Mouse (Mus musculus) brown adipose tissue, adult 24 weeks (tissue): ENCODE measurements around the gene Slc22a20. TPM values are rescaled to one million over a fixed set of nuclear protein-coding genes. Genes with fewer than 3 reads are reported as not detected.
A peak's percentile ranks its signal among the peaks of the same experiment; 100 is the strongest.

ENCODE experiments used
- H3K27ac ChIP-seq: fragments of 200-500 bp; replicated peaks from 2 replicates; pipeline ENCODE4 v1.5.1; 2012; ENCODE audit warnings: low read depth, mild to moderate bottlenecking, low read length
- H3K4me1 ChIP-seq: fragments of 200-500 bp; 2 replicates; pipeline ENCODE4 v1.6.1; 2012; ENCODE audit warnings: low read length, mixed read lengths; ENCODE audit not compliant: control insufficient read depth, insufficient read depth, insufficient read length
- H3K4me3 ChIP-seq: fragments of 200-500 bp; 2 replicates; pipeline ENCODE4 v1.5.1; 2012; ENCODE audit warnings: low read depth, mild to moderate bottlenecking, low read length, moderate library complexity; ENCODE audit not compliant: insufficient read depth
- polyA plus RNA-seq: library from polyadenylated mRNA; stranded (reverse); fragments of >200 nt; gene quantifications from 2 replicates; pipeline ENCODE4 v1.2.4, GENCODE M21; 2012; ENCODE audit not compliant: missing spikeins, insufficient read depth, insufficient read length

The Slc22a20 gene
- polyA plus RNA-seq, 1 experiment = not detected

GRCm38 (mm10) chr19:5928546-5928945 lies 57.4 kb downstream of the Slc22a20 start:
- H3K27ac ChIP-seq = peak overlapping the region; percentile 26; the same call in 1 of the 2 replicates
- H3K4me1 ChIP-seq = peaks cover 28% of the 10 kb centered on the region
- no peak overlapping the region for H3K4me3 ChIP-seq

GRCm38 (mm10) chr19:5928104-5928503 lies 57.8 kb downstream of the Slc22a20 start:
- Histone ChIP-seq H3K4me1 (peaks cover 28% of the 10 kb centered on the region), H3K4me3 (no peak overlapping the region), H3K27ac (no peak overlapping the region)

DNA sequence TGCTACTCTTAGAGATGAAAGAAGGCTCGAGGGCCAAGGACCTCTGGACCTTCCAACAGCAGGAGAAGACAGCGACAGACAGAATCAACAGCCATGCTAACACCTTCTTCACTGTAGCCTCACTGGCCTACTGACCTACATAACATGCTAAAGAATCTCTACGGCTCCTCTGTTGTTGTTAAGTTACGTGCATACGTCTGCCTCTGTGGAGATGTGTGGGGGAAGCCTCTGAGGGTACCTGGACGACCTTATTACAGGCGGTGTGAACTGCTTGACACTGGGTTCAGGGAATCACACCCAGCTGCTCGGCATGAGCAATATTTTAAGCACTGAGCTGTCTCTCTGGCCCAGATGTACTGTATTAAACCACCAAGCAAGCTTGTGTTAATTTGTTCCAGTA lies 58.4 kb downstream of the Slc22a20 start:
- H3K27ac ChIP-seq = peak overlapping the region; percentile 59
- H3K4me1 ChIP-seq = peaks cover 28% of the 10 kb centered on the region
- H3K4me3 ChIP-seq = no peak overlapping the region

DNA sequence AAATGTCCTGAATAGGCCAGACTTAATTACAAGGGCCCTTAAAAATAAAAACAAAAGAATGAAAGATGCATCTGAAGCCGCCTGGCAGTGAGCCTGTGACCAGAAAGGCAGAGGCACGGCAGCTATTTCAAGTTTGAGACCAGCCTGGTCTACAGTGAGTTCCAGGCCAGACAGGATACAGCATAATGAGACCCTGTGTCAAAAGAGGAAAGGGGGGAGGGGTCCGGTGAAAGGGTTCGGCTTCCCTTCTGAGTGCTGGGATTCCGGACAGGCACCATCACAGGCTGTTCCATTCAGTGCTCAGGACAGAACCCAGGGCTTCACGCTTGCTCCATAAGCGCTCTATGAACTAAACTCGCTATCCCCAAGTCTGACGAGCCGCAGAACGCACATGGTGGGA lies 58.9 kb downstream of the Slc22a20 start:
- Histone ChIP-seq H3K27ac (peak overlapping the region; percentile 59), H3K4me1 (peaks cover 28% of the 10 kb centered on the region), H3K4me3 (no peak overlapping the region)

GRCm38 (mm10) chr19:5925311-5925855 lies 60.6 kb downstream of the Slc22a20 start:
- Histone ChIP-seq H3K27ac (peak overlapping the region; percentile 89), H3K4me3 (peak overlapping the region; percentile 60), H3K4me1 (peaks cover 21% of the 10 kb centered on the region)

- peaks cover 21% of the 10 kb centered on the region for H3K4me1 ChIP-seq
- H3K4me3 ChIP-seq = peak within 1 kb of the TSS; percentile 76
- peak within 1 kb of the TSS; percentile 89 for H3K27ac ChIP-seq
These were observed 61.2 kb downstream of the Slc22a20 start, which contains the start of gene Cdc42ep2 for GRCm38 (mm10) chr19:5924713-5925093. TSS of gene Cdc42ep2 (minus strand) at chr19:5924816.

GRCm38 (mm10) chr19:5923990-5924712 lies 61.8 kb downstream of the Slc22a20 start:
- Histone ChIP-seq H3K27ac (peak overlapping the region; percentile 87), H3K4me1 (peaks cover 18% of the 10 kb centered on the region), H3K4me3 (peak overlapping the region; percentile 76)

DNA sequence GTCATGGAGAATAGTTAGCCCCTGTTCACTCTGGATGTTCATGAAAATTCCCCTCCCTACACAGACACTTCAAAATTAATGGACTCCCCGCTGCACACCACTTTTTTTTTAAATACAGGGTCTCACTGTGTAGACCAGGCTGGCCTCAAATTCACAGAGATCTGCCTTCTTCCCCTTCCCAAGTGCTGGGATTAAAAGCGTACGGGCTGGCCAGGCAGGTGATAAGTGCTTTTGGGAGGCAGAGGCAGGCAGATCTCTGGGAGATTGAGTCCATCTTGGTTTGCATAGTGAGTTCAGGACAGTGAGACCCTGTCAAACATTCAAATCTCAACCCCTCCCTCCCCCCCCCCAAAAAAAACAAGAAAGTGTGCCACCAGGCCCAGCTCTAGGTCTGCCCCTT lies 63.0 kb downstream of the Slc22a20 start:
- H3K27ac ChIP-seq = peak overlapping the region; percentile 81; the same call in 1 of the 2 replicates
- peak overlapping the region; percentile 76 for H3K4me3 ChIP-seq
- peaks cover 11% of the 10 kb centered on the region for H3K4me1 ChIP-seq

DNA sequence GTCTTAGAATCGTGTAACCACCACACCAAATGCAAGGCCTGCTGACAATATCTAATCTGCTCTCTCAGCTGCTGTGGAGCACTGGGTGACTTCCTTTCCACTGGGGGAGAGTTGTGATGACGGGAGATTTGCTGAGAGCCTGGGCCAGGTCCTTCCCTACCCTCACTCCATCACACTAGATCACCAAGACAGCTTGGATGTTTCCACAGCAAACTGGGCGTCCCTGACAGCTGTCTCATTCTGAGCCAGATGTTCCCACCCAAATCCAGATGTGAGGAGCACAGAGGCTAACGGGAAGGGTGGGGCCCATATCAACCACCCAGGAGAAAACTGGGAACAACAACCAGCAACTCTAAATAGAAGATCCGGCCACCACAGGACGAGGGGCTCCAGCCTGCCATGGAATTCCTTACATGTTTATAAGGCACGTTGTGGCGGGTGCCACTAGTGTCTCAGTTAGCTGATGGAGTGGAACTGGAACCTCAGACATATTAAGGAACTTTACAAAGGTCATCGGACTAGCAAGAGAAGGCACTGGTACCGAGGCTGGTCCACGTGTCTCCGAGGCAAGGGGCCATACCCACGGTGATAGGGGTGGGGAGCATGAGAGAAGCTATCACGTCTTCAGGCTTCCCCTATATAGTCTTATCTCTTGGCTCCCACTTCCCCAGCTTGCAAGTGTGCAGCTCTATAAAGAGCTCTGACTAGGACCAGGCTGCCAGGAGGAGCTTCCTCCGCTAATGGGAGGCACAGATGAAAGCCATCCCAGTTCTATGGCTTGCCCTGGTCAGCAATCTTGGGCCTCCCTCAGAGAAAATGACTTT lies 63.6 kb downstream of the Slc22a20 start:
- Histone ChIP-seq H3K4me1 (peaks cover 8% of the 10 kb centered on the region), H3K27ac (peak overlapping the region; percentile 81), H3K4me3 (peak overlapping the region; percentile 76)

DNA sequence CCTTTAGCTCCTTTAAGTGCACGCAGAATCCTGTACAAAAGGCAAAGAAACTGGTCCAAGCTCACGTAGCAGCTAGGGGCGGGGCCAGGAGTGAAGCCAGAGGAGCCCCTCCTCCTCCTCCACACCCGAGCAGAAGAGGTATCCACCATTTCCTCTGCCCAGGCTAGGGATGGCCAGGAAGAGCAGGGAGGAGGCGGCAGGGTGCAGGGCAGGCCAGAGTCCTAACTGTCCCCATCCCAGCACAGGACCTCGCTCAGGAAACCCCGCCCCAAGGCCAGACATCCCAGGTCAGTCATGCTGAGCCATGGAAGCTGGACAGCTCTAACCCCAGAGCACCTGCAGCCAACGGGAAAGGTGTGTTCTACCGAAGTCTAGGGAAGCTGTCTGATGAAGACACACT lies 64.2 kb downstream of the Slc22a20 start:
- Histone ChIP-seq H3K4me1 (peaks cover 6% of the 10 kb centered on the region), H3K4me3 (peak overlapping the region; percentile 76), H3K27ac (peak overlapping the region; percentile 81)

Other genes starting within 250 kb of the Slc22a20 start
- gene Ltbp3, start 245.2 kb downstream of the Slc22a20 start, polyA plus RNA-seq = 59.4 and 101 TPM in 2 replicates
- gene Scyl1, start 214.7 kb downstream of the Slc22a20 start, polyA plus RNA-seq = 49.2 and 54.3 TPM in 2 replicates
- gene Frmd8, start 110.9 kb downstream of the Slc22a20 start, polyA plus RNA-seq = 6.6 and 7.0 TPM in 2 replicates
- gene Slc25a45, start 108.3 kb downstream of the Slc22a20 start, polyA plus RNA-seq = 2.3 and 2.4 TPM in 2 replicates
- not detected in 2 replicates for gene Tigd3, start 92.0 kb downstream of the Slc22a20 start, polyA plus RNA-seq
- 22.6 and 36.6 TPM in 2 replicates for gene Dpf2, start 73.1 kb downstream of the Slc22a20 start, polyA plus RNA-seq
- gene Cdc42ep2, start 61.3 kb downstream of the Slc22a20 start, polyA plus RNA-seq = 4.0 and 5.4 TPM in 2 replicates
- 6.5 and 7.0 TPM in 2 replicates for gene Pola2, start 21.9 kb downstream of the Slc22a20 start, polyA plus RNA-seq
- gene Capn1, start 29.8 kb upstream of the Slc22a20 start, polyA plus RNA-seq = 14.2 and 15.9 TPM in 2 replicates
- gene Syvn1, start 60.4 kb upstream of the Slc22a20 start, polyA plus RNA-seq = 14.8 and 17.4 TPM in 2 replicates
- 53.6 and 56.4 TPM in 2 replicates for gene Mrpl49, start 71.6 kb upstream of the Slc22a20 start, polyA plus RNA-seq
- gene Fau, start 71.7 kb upstream of the Slc22a20 start, polyA plus RNA-seq = 701 and 753 TPM in 2 replicates
- 9.8 and 11.3 TPM in 2 replicates for gene Znhit2, start 75.0 kb upstream of the Slc22a20 start, polyA plus RNA-seq
- 7.3 and 15.5 TPM in 2 replicates for gene Tm7sf2, start 82.2 kb upstream of the Slc22a20 start, polyA plus RNA-seq
- gene Vps51, start 91.1 kb upstream of the Slc22a20 start, polyA plus RNA-seq = 25.0 and 25.8 TPM in 2 replicates
- not detected in 2 replicates for gene Tmem262, start 93.9 kb upstream of the Slc22a20 start, polyA plus RNA-seq
- gene Gm28374, start 96.1 kb upstream of the Slc22a20 start, polyA plus RNA-seq = not detected in 2 replicates
- gene Zfpl1, start 98.8 kb upstream of the Slc22a20 start, polyA plus RNA-seq = 14.0 and 20.5 TPM in 2 replicates
- gene Cdca5, start 98.8 kb upstream of the Slc22a20 start, polyA plus RNA-seq = not detected in 2 replicates
- not detected in 2 replicates for gene AC131692.1, start 108.3 kb upstream of the Slc22a20 start, polyA plus RNA-seq
- not detected in 2 replicates for gene Naaladl1, start 119.6 kb upstream of the Slc22a20 start, polyA plus RNA-seq
- 5.7 and 6.8 TPM in 2 replicates for gene Sac3d1, start 132.5 kb upstream of the Slc22a20 start, polyA plus RNA-seq
- 13.3 and 13.6 TPM in 2 replicates for gene Snx15, start 142.2 kb upstream of the Slc22a20 start, polyA plus RNA-seq
- 1.2 TPM in 1 of 2 replicates, not detected in the other for gene Batf2, start 154.8 kb upstream of the Slc22a20 start, polyA plus RNA-seq
- gene Arl2, start 155.4 kb upstream of the Slc22a20 start, polyA plus RNA-seq = 45.8 and 62.3 TPM in 2 replicates
- gene Majin, start 198.2 kb upstream of the Slc22a20 start, polyA plus RNA-seq = not detected in 2 replicates
- not detected in 2 replicates for gene Gpha2, start 240.2 kb upstream of the Slc22a20 start, polyA plus RNA-seq
- gene Ppp2r5b, start 249.7 kb upstream of the Slc22a20 start, polyA plus RNA-seq = 33.0 and 41.3 TPM in 2 replicates